Comparison of ENCODE assay signal across 10 mouse cellular contexts in the genomic region with DNA sequence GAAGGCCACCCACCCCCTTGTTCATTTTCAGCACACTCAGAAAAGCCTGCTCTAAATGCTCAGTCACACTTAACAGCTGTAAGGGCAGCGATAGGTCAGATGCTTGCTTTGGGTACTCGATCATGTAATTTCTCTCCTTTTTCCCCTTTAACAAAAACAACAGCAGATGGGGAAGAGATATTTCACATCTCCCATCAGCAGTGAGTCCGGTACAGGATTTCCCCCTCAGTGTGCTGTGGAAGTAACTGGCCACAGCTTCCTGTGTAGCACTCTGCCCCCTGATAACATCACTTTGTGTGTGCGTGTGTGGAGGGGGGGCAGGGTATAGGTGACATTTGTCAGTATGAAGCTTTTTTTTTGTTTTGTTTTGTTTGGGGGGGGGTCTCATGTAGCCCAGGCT.
DNase-seq lines count a peak whose midpoint lies in the region; ATAC-seq and TF ChIP-seq lines count a peak whose summit lies in the region.
"Had no signal": no experiment of that assay in that cellular context is flagged by ENCODE, and none has a peak within 500 bp of the region (broad histone marks: within the 10 kb centered on the region; RNA-seq: fewer than 3 reads in every experiment).

No protein-coding gene starts in this region.

- DNase-seq in limb, embryonic 10.5 days (ENCODE audit: low spot score) = no peak
- DNase-seq in heart, postnatal 10 days = peak; percentile 35 to 37
- DNase-seq in retina, postnatal 1 day = peak; percentile 42
- DNase-seq in cerebellum, adult 11-12 months = no peak
- no peak for DNase-seq in cerebellum, adult 18-20 months
- no peak for DNase-seq in c-Kit-positive CD71-positive TER-119-positive erythroid progenitor cells, embryonic 14.5 days (ENCODE audit: low spot score)
- DNase-seq: adrenal gland, adult 8-10 months; gastrocnemius, postnatal 10 days had no signal

- ATAC-seq in limb, embryonic 12.5 days (ENCODE audit: insufficient number of reproducible peaks, insufficient read depth, low FRiP score, low TSS enrichment, low read depth) = no peak

- no peaks in the 10 kb centered on the region for H3K27me3 ChIP-seq in limb, embryonic 12.5 days
- H3K27me3 ChIP-seq in limb, embryonic 10.5 days (ENCODE audit: low read depth, poor library complexity, severe bottlenecking) = no peaks in the 10 kb centered on the region

- H3K9ac ChIP-seq in limb, embryonic 12.5 days (replicated peaks) = no peak overlapping the region

- no peaks in the 10 kb centered on the region; the same call in 1 of the 2 replicates for H3K9me3 ChIP-seq in limb, embryonic 12.5 days
- no peaks in the 10 kb centered on the region for H3K9me3 ChIP-seq in limb, embryonic 10.5 days (replicated peaks)

- intact Hi-C loops in heart, postnatal 10 days (cut with DNase I) = no loop called here

- WGBS in limb, embryonic 12.5 days = 62% methylated on average over 4 of the region's 4 CpGs
- 70% methylated on average over 4 of the region's 4 CpGs for WGBS in limb, embryonic 10.5 days

- no peak for TF ChIP-seq CTCF in bone marrow macrophage, adult 2 months (IDR thresholded peaks at IDR 0.05; ENCODE audit: low read depth, low read length)

- no peak for TF ChIP-seq POLR2A in bone marrow macrophage, adult 2 months (IDR thresholded peaks at IDR 0.05; ENCODE audit: borderline replicate concordance, low read depth, low read length)

- H3K4me3 ChIP-seq in limb, embryonic 12.5 days (replicated peaks) = no peak overlapping the region
- no peak overlapping the region for H3K4me3 ChIP-seq in limb, embryonic 10.5 days
- no peak overlapping the region for H3K4me3 ChIP-seq in bone marrow macrophage, adult 2 months (ENCODE audit: insufficient read depth, low read length)

- H3K4me1 ChIP-seq in limb, embryonic 12.5 days (replicated peaks) = peaks cover 25% of the 10 kb centered on the region
- H3K4me1 ChIP-seq in limb, embryonic 10.5 days = peaks cover 25% of the 10 kb centered on the region
- peaks cover 42% of the 10 kb centered on the region for H3K4me1 ChIP-seq in bone marrow macrophage, adult 2 months (ENCODE audit: control insufficient read depth, insufficient read depth, low read length)

- H3K4me2 ChIP-seq in limb, embryonic 12.5 days = no peak overlapping the region

- 0 out of 2 replicates have a peak overlapping the region, but pooled peaks have one; percentile 4 for H3K27ac ChIP-seq in limb, embryonic 12.5 days
- no peak overlapping the region for H3K27ac ChIP-seq in limb, embryonic 10.5 days
- peak overlapping the region; percentile 36 for H3K27ac ChIP-seq in bone marrow macrophage, adult 2 months (ENCODE audit: insufficient read depth, low read depth, low read length)

- H3K36me3 ChIP-seq in limb, embryonic 12.5 days = no peaks in the 10 kb centered on the region
- H3K36me3 ChIP-seq in limb, embryonic 10.5 days = no peaks in the 10 kb centered on the region

Comparison
In these comparisons a context has a peak if more than half of its experiments do, and no peak if none do; other contexts are left out.
1. DNase-seq: peak in heart, postnatal 10 days (2 of 2) and retina, postnatal 1 day (single experiment); none in limb, embryonic 10.5 days (single experiment), cerebellum, adult 11-12 months (single experiment), cerebellum, adult 18-20 months (0 of 2) and c-Kit-positive CD71-positive TER-119-positive erythroid progenitor cells, embryonic 14.5 days (single experiment).